Mouse (Mus musculus): ENCODE measurements around the gene Wbp11.

DNA sequence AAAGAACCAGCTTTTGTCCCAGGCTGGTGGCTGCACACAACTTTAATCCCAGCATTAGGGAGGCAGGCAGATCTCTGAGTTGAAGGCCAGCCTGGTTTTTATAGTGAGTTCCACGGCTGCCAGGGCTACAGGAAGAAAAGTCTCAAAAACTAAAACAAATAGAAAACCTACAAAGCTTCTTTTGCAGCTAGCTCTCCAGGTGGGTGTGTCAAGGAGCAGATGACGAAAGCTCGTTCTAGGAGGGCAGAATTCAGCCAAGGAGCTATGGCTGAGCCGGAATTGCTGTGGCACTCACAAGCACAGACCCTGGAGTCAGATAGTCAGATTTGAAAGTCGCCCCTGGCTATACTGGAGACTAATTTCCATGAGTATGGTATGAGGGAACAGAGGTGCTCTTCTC is 21.2 kb downstream of the Wbp11 start:
- no peak for TF ChIP-seq CTCF (IDR thresholded peaks at IDR 0.05; ENCODE audit: control insufficient read depth, insufficient read depth, insufficient read length)
- no peak for TF ChIP-seq USF1 (IDR thresholded peaks at IDR 0.05; ENCODE audit: low read depth)
